ENCODE assay signal across 10 mouse cellular contexts in the genomic region with DNA sequence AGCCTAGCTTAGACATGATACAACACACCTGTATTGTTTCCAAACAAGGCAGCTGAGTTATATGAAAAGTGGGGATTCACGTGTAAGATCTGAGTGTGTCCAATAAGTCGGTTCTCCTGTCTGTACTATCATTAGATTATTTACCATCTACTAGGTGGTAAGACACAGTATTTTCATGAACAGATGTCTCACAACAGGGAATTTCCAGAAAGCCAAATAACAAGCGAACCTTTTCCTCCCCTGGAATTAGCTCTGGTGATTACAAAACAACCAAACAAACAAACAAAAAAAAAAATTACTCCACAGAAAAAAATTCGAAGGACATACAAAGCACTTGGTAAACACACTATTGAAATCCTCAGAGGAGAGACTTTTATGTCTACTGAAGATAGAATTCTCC. TPM values are rescaled to one million over a fixed set of nuclear protein-coding genes. Genes with fewer than 3 reads are reported as not detected.
DNase-seq lines count a peak whose midpoint lies in the region; ATAC-seq and TF ChIP-seq lines count a peak whose summit lies in the region.
"Had no signal": no experiment of that assay in that cellular context is flagged by ENCODE, and none has a peak within 500 bp of the region (broad histone marks: within the 10 kb centered on the region; RNA-seq: fewer than 3 reads in every experiment).

No protein-coding gene starts in this region.

- no peak overlapping the region for H3K9ac ChIP-seq in heart, postnatal 0 days (replicated peaks; ENCODE audit: low read depth, low read length)
- no peak overlapping the region for H3K9ac ChIP-seq in heart, embryonic 11.5 days (ENCODE audit: low read depth, low read length)
- H3K9ac ChIP-seq in liver, embryonic 14.5 days (replicated peaks) = no peak overlapping the region
- no peak overlapping the region for H3K9ac ChIP-seq in CH12.LX (ENCODE audit: insufficient read depth, low read depth)
- H3K9ac ChIP-seq in embryonic facial prominence, embryonic 13.5 days = no peak overlapping the region
- H3K9ac ChIP-seq: forebrain, embryonic 12.5 days; stomach, embryonic 15.5 days had no signal

- no peak overlapping the region for H3K4me3 ChIP-seq in heart, postnatal 0 days (ENCODE audit: low read depth, low read length)
- H3K4me3 ChIP-seq in heart, embryonic 11.5 days (ENCODE audit: low read depth, low read length) = no peak overlapping the region
- peak overlapping the region in 1 of 2 experiments; percentile 88; a peak in 1 of 4 replicates for H3K4me3 ChIP-seq in liver, embryonic 14.5 days (ENCODE audit: insufficient read depth in 1 of 2, low read depth in 2 of 2, low read length in 2 of 2)
- no peak overlapping the region for H3K4me3 ChIP-seq in CH12.LX (replicated peaks in 1 of 3; ENCODE audit: low read depth in 2 of 3, low read length in 2 of 3, poor library complexity in 1 of 3)
- H3K4me3 ChIP-seq in embryonic facial prominence, embryonic 13.5 days = no peak overlapping the region; the same call in 1 of the 2 replicates

- peaks cover 9% of the 10 kb centered on the region for H3K4me1 ChIP-seq in heart, postnatal 0 days (ENCODE audit: control insufficient read depth, insufficient read depth)
- peaks cover 10% of the 10 kb centered on the region; the same call in 1 of the 2 replicates for H3K4me1 ChIP-seq in heart, embryonic 11.5 days (ENCODE audit: control insufficient read depth, insufficient read depth, low read length)
- H3K4me1 ChIP-seq in liver, embryonic 14.5 days (replicated peaks; ENCODE audit: control insufficient read depth in 2 of 2, insufficient read depth in 2 of 2, low read length in 1 of 2) = peaks cover 17 to 19% of the 10 kb centered on the region in 2 experiments
- peaks cover 4 to 31% of the 10 kb centered on the region in 2 experiments; a peak in 3 of 4 replicates for H3K4me1 ChIP-seq in CH12.LX (ENCODE audit: control insufficient read depth in 1 of 2, insufficient read depth in 2 of 2)
- peaks cover 24% of the 10 kb centered on the region for H3K4me1 ChIP-seq in embryonic facial prominence, embryonic 13.5 days

- TF ChIP-seq POLR2A in CH12.LX (IDR thresholded peaks at IDR 0.05; ENCODE audit: low read depth, low read length) = no peak

- no peak overlapping the region for H3K27ac ChIP-seq in heart, postnatal 0 days (ENCODE audit: low read depth)
- no peak overlapping the region for H3K27ac ChIP-seq in heart, embryonic 11.5 days (ENCODE audit: low read depth, low read length)
- H3K27ac ChIP-seq in liver, embryonic 14.5 days = no peak overlapping the region
- H3K27ac ChIP-seq in CH12.LX (ENCODE audit: insufficient read depth, low read depth) = no peak overlapping the region
- H3K27ac ChIP-seq in embryonic facial prominence, embryonic 13.5 days = no peak overlapping the region
- H3K27ac ChIP-seq: forebrain, embryonic 12.5 days; stomach, embryonic 15.5 days had no signal

- dilution Hi-C loops in CH12.LX (cut with MboI; ENCODE audit: extremely low pct_ligation_motif_present, extremely low pct_unique_long_range_greater_than_20kb, low sequenced_read_pairs) = no loop called here

- in situ Hi-C loops in CH12.LX (cut with MboI; ENCODE audit: low pct_ligation_motif_present, low pct_unique_long_range_greater_than_20kb, low sequenced_read_pairs) = no loop called here

- H3K36me3 ChIP-seq in heart, postnatal 0 days (replicated peaks; ENCODE audit: control insufficient read depth, insufficient read depth, low read length) = peaks cover 10% of the 10 kb centered on the region
- peaks cover 13% of the 10 kb centered on the region; the same call in 1 of the 2 replicates for H3K36me3 ChIP-seq in heart, embryonic 11.5 days (ENCODE audit: control insufficient read depth, insufficient read depth, low read length)
- H3K36me3 ChIP-seq in liver, embryonic 14.5 days (replicated peaks; ENCODE audit: control insufficient read depth, insufficient read depth, low read depth) = no peaks in the 10 kb centered on the region; the same call in none of the 2 replicates
- peaks cover 10 to 22% of the 10 kb centered on the region in 2 experiments for H3K36me3 ChIP-seq in CH12.LX (replicated peaks in 1 of 2; ENCODE audit: control insufficient read depth in 1 of 2, insufficient read depth in 1 of 2, low read length in 1 of 2)
- H3K36me3 ChIP-seq in embryonic facial prominence, embryonic 13.5 days = peaks cover 18% of the 10 kb centered on the region

- no peak for TF ChIP-seq RAD21 in CH12.LX (IDR thresholded peaks at IDR 0.05; ENCODE audit: low read depth, low read length)

- H3K27me3 ChIP-seq in heart, postnatal 0 days (ENCODE audit: control insufficient read depth, insufficient read depth, low read length) = no peaks in the 10 kb centered on the region
- H3K27me3 ChIP-seq in heart, embryonic 11.5 days (ENCODE audit: control insufficient read depth, insufficient read depth, low read length) = no peaks in the 10 kb centered on the region
- H3K27me3 ChIP-seq in liver, embryonic 14.5 days (ENCODE audit: control insufficient read depth, insufficient read depth, low read length) = no peaks in the 10 kb centered on the region
- H3K27me3 ChIP-seq in CH12.LX (replicated peaks) = no peaks in the 10 kb centered on the region
- no peaks in the 10 kb centered on the region for H3K27me3 ChIP-seq in embryonic facial prominence, embryonic 13.5 days
- H3K27me3 ChIP-seq: forebrain, embryonic 12.5 days; stomach, embryonic 15.5 days had no signal

- TF ChIP-seq EP300 in heart, postnatal 0 days (IDR thresholded peaks at IDR 0.05; ENCODE audit: low read depth) = no peak
- no peak for TF ChIP-seq EP300 in liver, embryonic 14.5 days (IDR thresholded peaks at IDR 0.05; ENCODE audit: low read depth)
- TF ChIP-seq EP300 in CH12.LX (IDR thresholded peaks at IDR 0.05; ENCODE audit: low read length) = no peak

- WGBS in heart, postnatal 0 days = 73% methylated on average over 4 of the region's 4 CpGs
- WGBS in heart, embryonic 11.5 days (ENCODE audit: insufficient replicate concordance) = 73% methylated on average over 4 of the region's 4 CpGs
- WGBS in liver, embryonic 14.5 days (ENCODE audit: insufficient replicate concordance) = 70% methylated on average over 4 of the region's 4 CpGs
- WGBS in embryonic facial prominence, embryonic 13.5 days = 84% methylated on average over 4 of the region's 4 CpGs

- no peaks in the 10 kb centered on the region for H3K9me3 ChIP-seq in heart, postnatal 0 days (replicated peaks; ENCODE audit: control insufficient read depth, low read length)
- H3K9me3 ChIP-seq in heart, embryonic 11.5 days (replicated peaks; ENCODE audit: control insufficient read depth, low read length) = no peaks in the 10 kb centered on the region
- no peaks in the 10 kb centered on the region for H3K9me3 ChIP-seq in liver, embryonic 14.5 days (ENCODE audit: control insufficient read depth, low read length)
- no peaks in the 10 kb centered on the region for H3K9me3 ChIP-seq in CH12.LX (replicated peaks; ENCODE audit: low read length)
- H3K9me3 ChIP-seq in embryonic facial prominence, embryonic 13.5 days = no peaks in the 10 kb centered on the region
- H3K9me3 ChIP-seq: forebrain, embryonic 12.5 days; stomach, embryonic 15.5 days had no signal

- H3K4me2 ChIP-seq in heart, postnatal 0 days (ENCODE audit: low read depth, low read length) = 0 out of 2 replicates have a peak overlapping the region, but pooled peaks have one; percentile 14
- no peak overlapping the region for H3K4me2 ChIP-seq in heart, embryonic 11.5 days
- peak overlapping the region; percentile 86 for H3K4me2 ChIP-seq in liver, embryonic 14.5 days (ENCODE audit: low read depth)
- H3K4me2 ChIP-seq in CH12.LX (ENCODE audit: insufficient read depth, low read depth, poor library complexity, severe bottlenecking) = peak overlapping the region; percentile 21; the same call in 1 of the 2 replicates
- peak overlapping the region; percentile 79; the same call in 1 of the 2 replicates for H3K4me2 ChIP-seq in embryonic facial prominence, embryonic 13.5 days

- no peak for TF ChIP-seq CTCF in heart, postnatal 0 days (IDR thresholded peaks at IDR 0.05; ENCODE audit: low read depth)
- TF ChIP-seq CTCF in liver, embryonic 14.5 days (IDR thresholded peaks at IDR 0.05; ENCODE audit: low read depth) = no peak
- no peak for TF ChIP-seq CTCF in CH12.LX (conservative IDR thresholded peaks at IDR 0.05 in 1 of 2, IDR thresholded peaks at IDR 0.05 in 1 of 2; ENCODE audit: low read depth in 2 of 2, low read length in 2 of 2)

- DNase-seq in heart, postnatal 0 days (ENCODE audit: low spot score) = no peak
- no peak for DNase-seq in liver, embryonic 14.5 days (ENCODE audit: low read depth in 3 of 3, low spot score in 3 of 3)
- DNase-seq in liver (no peak), CH12.LX (ENCODE audit: extremely low read depth) (no peak)
- DNase-seq in urinary bladder, postnatal 4 days (ENCODE audit: low spot score in 2 of 2) = no peak

- no peak for ATAC-seq in heart, postnatal 0 days (ENCODE audit: insufficient read depth, low read depth)
- no peak for ATAC-seq in heart, embryonic 11.5 days (replicated peaks; ENCODE audit: insufficient number of reproducible peaks, low FRiP score, low TSS enrichment)
- ATAC-seq in liver, embryonic 14.5 days (ENCODE audit: insufficient read depth) = no peak
- ATAC-seq in embryonic facial prominence, embryonic 13.5 days (ENCODE audit: insufficient number of reproducible peaks, insufficient read depth, low FRiP score, low TSS enrichment, low read depth) = no peak
- ATAC-seq in activated CD4-positive, CD25-positive, alpha-beta regulatory T cell, adult 4 months = no peak

- peaks cover 32% of the 10 kb centered on the region for H3K79me2 ChIP-seq in CH12.LX (replicated peaks; ENCODE audit: control insufficient read depth, extremely low read depth, insufficient read depth, poor library complexity, severe bottlenecking)

TF ChIP-seq in CH12.LX, 34 proteins besides CTCF, POLR2A, EP300 and RAD21 (continues in another document):
- TF ChIP-seq USF2 (conservative IDR thresholded peaks at IDR 0.05; ENCODE audit: low read depth, low read length) = no peak
- TF ChIP-seq CHD1 (IDR thresholded peaks at IDR 0.05; ENCODE audit: low read depth, low read length) = no peak
- no peak for TF ChIP-seq MEF2A (IDR thresholded peaks at IDR 0.05; ENCODE audit: borderline replicate concordance, low read depth, low read length)
- TF ChIP-seq ZC3H11A (IDR thresholded peaks at IDR 0.05; ENCODE audit: low read depth, low read length) = no peak

RNA-seq across cellular contexts. Expression of a gene that starts 0.8 kb away (rescaled TPM):
- total RNA-seq in heart, postnatal 0 days (2014; rRNA removed; ENCODE audit: low replicate concordance) = 7.3 and 12.3 TPM in 2 replicates
- 5.0 and 5.1 TPM in 2 replicates for polyA plus RNA-seq in heart, postnatal 0 days (2015; fragmentation: Nextera tagmentation; extraction: Ambion mirVana)
- polyA plus RNA-seq in heart, embryonic 11.5 days (2014; fragmentation: Nextera tagmentation; extraction: Ambion mirVana) = 13.8 and 20.1 TPM in 2 replicates
- polyA plus RNA-seq in liver, embryonic 14.5 days (2012; rRNA removed) = 1.9 and 2.6 TPM in 2 replicates
- 4.2 and 4.3 TPM in 2 replicates for polyA plus RNA-seq in liver, embryonic 14.5 days (2014; fragmentation: Nextera tagmentation; extraction: Ambion mirVana)
- total RNA-seq in CH12.LX (2012; rRNA removed) (12.1 and 12.9 TPM in 2 replicates), CH12.LX (2014; rRNA removed) (11.0 and 11.2 TPM in 2 replicates)
- 11.5 and 12.1 TPM in 2 replicates for polyA plus RNA-seq in CH12.LX (2012; ENCODE audit: insufficient read length, low read depth)
- 19.9 and 20.2 TPM in 2 replicates for polyA plus RNA-seq in embryonic facial prominence, embryonic 13.5 days (2015; fragmentation: Nextera tagmentation; extraction: Ambion mirVana)
- 10 to 100 TPM; 17.6 to 19.5 TPM for polyA plus RNA-seq in activated CD4-positive, CD25-positive, alpha-beta regulatory T cell, adult 4 months (2017; shearing (Covaris generic))
